Mouse (Mus musculus) heart, postnatal 0 days (tissue): Measurements from ENCODE around the gene Cntrl. TPM values are rescaled to one million over a fixed set of nuclear protein-coding genes. Genes with fewer than 3 reads are reported as not detected.

Experiments used
- ATAC-seq: fragments of 200-750 bp; cut with Nextera tagmentation; 2 replicates; pipeline ENCODE4 v1.8.0; 2017; ENCODE audit warnings: low read depth, moderate number of reproducible peaks, moderate library complexity; ENCODE audit not compliant: insufficient read depth
- DNase-seq: peaks from one replicate; pipeline ENCODE4 v3.0.0-alpha.2; 2016; ENCODE audit warnings: low spot score
- H3K27ac ChIP-seq: fragments of 300-500 bp; sonication (generic); 2 replicates; pipeline ENCODE4 v1.5.1; 2014; ENCODE audit warnings: low read depth, mild to moderate bottlenecking
- H3K27me3 ChIP-seq: fragments of 300-500 bp; sonication (generic); 2 replicates; pipeline ENCODE4 v1.6.1; 2014; ENCODE audit warnings: low read length, mixed read lengths; ENCODE audit not compliant: control insufficient read depth, insufficient read depth
- H3K36me3 ChIP-seq: fragments of 300-500 bp; sonication (generic); replicated peaks from 2 replicates; pipeline ENCODE4 v1.6.1; 2014; ENCODE audit warnings: low read length, mixed read lengths; ENCODE audit not compliant: control insufficient read depth, insufficient read depth
- H3K4me1 ChIP-seq: fragments of 300-500 bp; sonication (generic); 2 replicates; pipeline ENCODE4 v1.6.1; 2014; ENCODE audit warnings: antibody characterized with exemption; ENCODE audit not compliant: control insufficient read depth, insufficient read depth
- H3K4me2 ChIP-seq: fragments of 300-500 bp; sonication (generic); 2 replicates; pipeline ENCODE4 v1.6.1; 2014; ENCODE audit warnings: low read depth, mild to moderate bottlenecking, low read length, moderate library complexity
- H3K4me3 ChIP-seq: fragments of 300-500 bp; sonication (generic); 2 replicates; pipeline ENCODE4 v1.5.1; 2014; ENCODE audit warnings: low read depth, low read length
- H3K9ac ChIP-seq: fragments of 300-500 bp; sonication (generic); replicated peaks from 2 replicates; pipeline ENCODE4 v1.6.1; 2014; ENCODE audit warnings: low read depth, low read length, mixed read lengths
- H3K9me3 ChIP-seq: fragments of 300-500 bp; sonication (generic); replicated peaks from 2 replicates; pipeline ENCODE4 v1.6.1; 2016; ENCODE audit warnings: low read length; ENCODE audit not compliant: control insufficient read depth
- CTCF ChIP-seq: IDR thresholded peaks from 2 replicates; pipeline ENCODE4 v1.5.1; 2016; ENCODE audit warnings: antibody characterized with exemption, control low read depth, low read depth
- EP300 ChIP-seq: IDR thresholded peaks from 2 replicates; pipeline ENCODE4 v1.6.1; 2016; ENCODE audit warnings: antibody characterized with exemption, low read depth
- WGBS: fragments of 180-500 bp; shearing (Covaris S2); extraction: QIAGEN DNeasy Blood & Tissue Kit; methylation state at CpG from one replicate; pipeline ENCODE4 v1.1.7; 2014; 5-methylcytosine and 5-hydroxymethylcytosine counted together
- polyA plus RNA-seq: library from polyadenylated mRNA; unstranded; fragments of >200 nt; fragmentation: Nextera tagmentation; extraction: Ambion mirVana; gene quantifications from 2 replicates; pipeline ENCODE4 v1.2.1, GENCODE M21; 2015
- total RNA-seq: library from RNA; depleted of rRNA; stranded (reverse); fragments of >200 nt; gene quantifications from 2 replicates; pipeline ENCODE4 v1.2.3, GENCODE M21; 2014; ENCODE audit warnings: low replicate concordance

The Cntrl gene
- total and polyA plus RNA-seq, 2 experiments from 2014 or later, result 5.8 to 8.6 TPM

GRCm38 (mm10) chr2:35079166-35079565, 30.1 kb upstream of the Cntrl start:
- no peaks in the 10 kb centered on the region for H3K4me1 ChIP-seq
- no peak overlapping the region for H3K4me3 ChIP-seq
- WGBS, result 70% methylated on average over 6 of the region's 6 CpGs
- DNase-seq, result no peak
- no peaks in the 10 kb centered on the region for H3K27me3 ChIP-seq
- H3K9ac ChIP-seq, result no peak overlapping the region
- H3K36me3 ChIP-seq, result no peaks in the 10 kb centered on the region
- no peak overlapping the region for H3K4me2 ChIP-seq
- no peaks in the 10 kb centered on the region for H3K9me3 ChIP-seq
- ATAC-seq, result no peak
- no peak overlapping the region for H3K27ac ChIP-seq
- no peak for TF ChIP-seq EP300
- no peak for TF ChIP-seq CTCF

- DNase-seq, result no peak
- no peak overlapping the region for H3K4me2 ChIP-seq
- no peak for ATAC-seq
- H3K9ac ChIP-seq, result no peak overlapping the region
- no peaks in the 10 kb centered on the region for H3K36me3 ChIP-seq
- H3K4me1 ChIP-seq, result no peaks in the 10 kb centered on the region
- no peaks in the 10 kb centered on the region for H3K27me3 ChIP-seq
- WGBS, result 46% methylated on average over 4 of the region's 4 CpGs
- no peak for TF ChIP-seq CTCF
- TF ChIP-seq EP300, result no peak
- no peak overlapping the region for H3K27ac ChIP-seq
- no peak overlapping the region for H3K4me3 ChIP-seq
- H3K9me3 ChIP-seq, result no peaks in the 10 kb centered on the region
These were observed 21.9 kb upstream of the Cntrl start for GRCm38 (mm10) chr2:35087418-35087817.

- no peak overlapping the region for H3K9ac ChIP-seq
- no peak overlapping the region for H3K4me3 ChIP-seq
- no peaks in the 10 kb centered on the region for H3K27me3 ChIP-seq
- no peak for DNase-seq
- ATAC-seq, result no peak
- no peak overlapping the region for H3K27ac ChIP-seq
- no peaks in the 10 kb centered on the region for H3K36me3 ChIP-seq
- WGBS, result 78% methylated on average over 6 of the region's 6 CpGs
- TF ChIP-seq CTCF (no peak), EP300 (no peak)
- H3K4me1 ChIP-seq, result no peaks in the 10 kb centered on the region
- H3K9me3 ChIP-seq, result no peaks in the 10 kb centered on the region
- no peak overlapping the region for H3K4me2 ChIP-seq
These were observed 8.8 kb upstream of the Cntrl start for GRCm38 (mm10) chr2:35100529-35100928.

GRCm38 (mm10) chr2:35101443-35101842, 7.8 kb upstream of the Cntrl start, which contains the start of gene AI182371:
AI182371 (minus strand) TSS chr2:35101543.
- TF ChIP-seq CTCF (no peak), EP300 (no peak)
- no peak within 1 kb of the TSS for H3K4me3 ChIP-seq
- H3K36me3 ChIP-seq, result no peaks in the 10 kb centered on the region
- ATAC-seq (no peak), DNase-seq (no peak)
- no peaks in the 10 kb centered on the region for H3K27me3 ChIP-seq
- no peaks in the 10 kb centered on the region for H3K4me1 ChIP-seq
- no peak within 1 kb of the TSS for H3K9ac ChIP-seq
- no peak within 1 kb of the TSS for H3K27ac ChIP-seq
- WGBS, result 93% methylated on average over 3 of the region's 3 CpGs
- H3K9me3 ChIP-seq, result no peaks in the 10 kb centered on the region
- no peak within 1 kb of the TSS for H3K4me2 ChIP-seq

GRCm38 (mm10) chr2:35102777-35103176, 6.5 kb upstream of the Cntrl start:
- Histone ChIP-seq H3K4me3 (no peak overlapping the region), H3K4me1 (no peaks in the 10 kb centered on the region), H3K27me3 (no peaks in the 10 kb centered on the region), H3K9me3 (no peaks in the 10 kb centered on the region), H3K9ac (no peak overlapping the region), H3K4me2 (no peak overlapping the region), H3K27ac (no peak overlapping the region), H3K36me3 (no peaks in the 10 kb centered on the region)
- ATAC-seq, result no peak
- DNase-seq, result no peak
- TF ChIP-seq CTCF, result no peak
- TF ChIP-seq EP300, result no peak

- H3K4me1 ChIP-seq, result no peaks in the 10 kb centered on the region
- WGBS, result 70% methylated on average over 5 of the region's 5 CpGs
These were observed 5.7 kb upstream of the Cntrl start for GRCm38 (mm10) chr2:35103558-35103957.

More at GRCm38 (mm10) chr2:35103558-35103957, 5.7 kb upstream of the Cntrl start:
- Histone ChIP-seq H3K36me3 (no peaks in the 10 kb centered on the region), H3K4me2 (no peak overlapping the region), H3K27me3 (no peaks in the 10 kb centered on the region), H3K27ac (no peak overlapping the region), H3K9ac (no peak overlapping the region), H3K4me3 (no peak overlapping the region), H3K9me3 (no peaks in the 10 kb centered on the region)
- ATAC-seq, result no peak
- TF ChIP-seq CTCF (no peak), EP300 (no peak)
- no peak for DNase-seq
